Mouse (Mus musculus) CD4-positive, CD25-positive, alpha-beta regulatory T cell, adult 2 months (primary cell): ENCODE measurements at regions not wholly inside any gene's neighbourhood (a gene's known extent, or its start where the extent isn't known, plus 50 kb on each side); places are given as distances from the start of the nearest gene placed in this dataset.
A peak's percentile ranks its signal among the peaks of the same experiment; 100 is the strongest.

ENCODE experiments used
- DNase-seq: peaks from one replicate; pipeline ENCODE4 v3.0.0-alpha.2; 2012; ENCODE audit warnings: low read depth, low spot score

DNA sequence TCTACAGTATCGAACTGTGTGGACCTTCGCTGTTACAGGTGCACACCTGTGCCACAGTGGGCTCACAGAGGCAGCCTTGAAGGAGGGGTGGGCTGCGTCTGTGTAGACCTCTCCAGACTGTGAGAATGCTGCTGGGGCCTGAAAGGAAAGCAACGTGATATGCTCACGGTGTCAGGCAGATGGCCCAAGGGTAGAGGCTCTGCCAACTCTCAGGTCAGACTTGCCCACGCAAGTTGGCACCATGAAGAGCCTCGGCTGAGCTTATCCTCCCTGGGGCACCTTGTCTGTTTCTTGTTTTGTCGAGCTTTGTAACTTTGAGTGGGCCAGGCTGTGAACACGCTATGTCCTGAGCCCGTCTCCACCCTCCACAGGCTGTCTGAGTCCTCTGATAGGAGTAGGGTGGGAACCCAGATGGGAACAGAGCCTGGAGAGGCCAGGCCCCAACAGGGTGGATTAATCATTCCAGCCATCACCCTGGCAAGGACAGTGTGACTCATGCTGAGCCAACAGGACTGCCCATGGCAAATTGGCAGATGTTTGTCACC is 558.6 kb downstream of the Vrk1 start:
- no peak for DNase-seq

DNA sequence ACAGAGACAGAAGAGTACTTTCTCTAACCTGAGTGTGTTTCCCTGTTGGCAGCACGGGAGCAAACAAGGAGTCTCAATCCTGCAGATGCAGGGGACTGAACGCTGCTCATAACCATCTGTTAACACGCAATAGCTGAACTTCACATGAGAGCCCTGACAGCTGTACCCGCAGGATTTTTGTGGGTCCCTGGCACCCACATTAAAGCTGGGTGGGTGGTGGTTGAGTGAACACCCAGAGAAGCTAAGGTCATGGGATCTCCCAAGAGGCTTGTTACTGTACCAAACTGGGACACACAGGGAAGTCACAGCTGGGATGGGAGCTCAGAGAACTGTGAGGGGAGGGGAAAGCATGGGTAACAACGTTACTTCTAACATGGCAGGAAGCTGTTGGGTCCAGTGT is 562.9 kb downstream of the Vrk1 start:
- DNase-seq = no peak

DNA sequence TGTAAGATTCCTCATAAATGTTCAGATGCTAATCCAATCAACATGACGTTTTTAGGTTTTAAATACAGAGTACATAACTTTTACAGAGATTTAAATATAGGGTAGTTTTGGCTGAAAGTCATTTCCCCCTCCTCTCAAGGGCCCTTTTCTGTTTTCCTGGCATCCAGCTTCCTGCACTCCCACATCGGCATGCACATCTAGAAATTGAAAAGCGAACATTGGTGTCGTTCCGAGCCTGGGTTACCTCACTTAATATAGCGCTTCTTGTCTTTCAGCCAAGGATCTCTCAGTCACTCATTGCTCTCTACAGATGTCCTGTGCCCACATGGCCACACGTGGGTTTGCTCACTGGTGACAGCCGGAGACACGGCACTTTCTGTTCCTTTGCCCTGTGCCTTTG is 572.7 kb downstream of the Vrk1 start:
- DNase-seq = no peak

DNA sequence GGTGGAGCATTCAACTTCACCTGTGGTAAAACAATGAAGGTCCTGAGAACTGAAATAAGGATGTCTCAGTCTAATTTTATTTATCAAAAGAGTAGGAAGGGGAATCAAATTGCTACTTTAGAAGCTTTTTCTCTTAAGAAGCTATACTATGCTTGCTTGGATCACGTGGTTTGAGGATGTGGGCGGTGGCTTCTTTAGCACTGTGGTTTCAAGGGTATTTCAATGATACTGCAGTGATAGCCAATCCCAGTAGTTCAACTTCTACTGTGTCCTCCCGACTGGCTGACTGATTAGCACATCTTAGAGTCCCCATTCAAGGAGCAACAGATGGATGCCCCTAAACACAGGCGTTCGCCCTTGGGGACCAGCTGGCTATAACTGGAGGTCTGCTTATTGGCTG is 575.6 kb downstream of the Vrk1 start:
- DNase-seq = peak; percentile 56

DNA sequence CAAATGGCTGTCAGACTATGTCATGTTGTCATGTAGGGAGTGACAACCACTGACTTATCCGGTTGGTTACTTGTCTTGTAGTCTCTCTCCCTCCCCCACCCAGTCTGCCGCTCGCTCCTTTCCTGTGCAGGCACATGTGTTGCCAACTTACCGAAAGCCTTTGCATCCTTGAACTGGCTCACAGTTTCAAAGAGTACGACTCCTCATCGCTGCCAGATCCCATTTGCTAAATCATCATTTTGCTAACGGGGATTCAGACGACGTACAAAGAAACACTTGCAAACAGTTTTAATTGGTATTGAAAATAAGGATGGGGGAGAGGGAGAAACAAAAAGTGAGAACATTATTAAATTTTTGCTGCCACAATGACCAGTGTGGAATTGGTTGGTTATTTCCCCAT is 582.7 kb downstream of the Vrk1 start:
- DNase-seq = no peak

DNA sequence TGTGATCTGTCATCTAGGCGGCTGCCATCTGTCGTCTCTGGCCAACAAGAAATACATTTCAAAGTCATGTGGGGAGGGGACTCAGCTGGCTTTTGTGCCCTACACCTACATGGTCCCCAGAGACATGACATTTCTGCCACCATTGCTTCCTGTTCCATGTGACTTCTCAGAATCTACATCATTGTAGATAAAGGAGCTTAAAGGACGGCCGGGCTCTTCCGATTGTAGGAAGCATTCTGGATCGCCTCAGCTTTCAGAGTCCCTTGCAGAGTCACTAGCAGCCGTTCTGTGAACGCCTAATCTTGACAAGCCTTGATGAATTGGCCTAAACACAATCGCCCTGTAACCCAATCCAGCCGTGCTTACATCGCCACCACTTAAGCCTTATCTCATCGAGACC is 587.6 kb downstream of the Vrk1 start:
- DNase-seq = no peak

DNA sequence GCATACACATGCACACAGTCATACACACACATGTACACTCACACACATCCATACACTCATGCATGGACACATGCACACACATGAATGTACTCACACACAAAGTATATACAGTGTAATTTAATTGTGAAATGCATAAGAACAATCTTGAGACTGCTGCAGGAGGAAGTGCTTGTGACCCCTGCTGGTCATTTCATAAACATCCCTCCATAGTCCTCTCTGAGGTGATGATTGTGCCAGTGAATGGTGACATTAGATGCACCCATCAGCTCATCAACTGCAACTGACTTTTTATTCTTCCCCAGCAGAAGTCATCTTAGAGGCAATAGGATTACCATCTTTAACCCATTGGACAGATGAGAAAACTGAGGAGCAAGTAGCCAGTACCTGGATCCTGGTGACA is 597.2 kb downstream of the Vrk1 start:
- DNase-seq = peak; percentile 37

DNA sequence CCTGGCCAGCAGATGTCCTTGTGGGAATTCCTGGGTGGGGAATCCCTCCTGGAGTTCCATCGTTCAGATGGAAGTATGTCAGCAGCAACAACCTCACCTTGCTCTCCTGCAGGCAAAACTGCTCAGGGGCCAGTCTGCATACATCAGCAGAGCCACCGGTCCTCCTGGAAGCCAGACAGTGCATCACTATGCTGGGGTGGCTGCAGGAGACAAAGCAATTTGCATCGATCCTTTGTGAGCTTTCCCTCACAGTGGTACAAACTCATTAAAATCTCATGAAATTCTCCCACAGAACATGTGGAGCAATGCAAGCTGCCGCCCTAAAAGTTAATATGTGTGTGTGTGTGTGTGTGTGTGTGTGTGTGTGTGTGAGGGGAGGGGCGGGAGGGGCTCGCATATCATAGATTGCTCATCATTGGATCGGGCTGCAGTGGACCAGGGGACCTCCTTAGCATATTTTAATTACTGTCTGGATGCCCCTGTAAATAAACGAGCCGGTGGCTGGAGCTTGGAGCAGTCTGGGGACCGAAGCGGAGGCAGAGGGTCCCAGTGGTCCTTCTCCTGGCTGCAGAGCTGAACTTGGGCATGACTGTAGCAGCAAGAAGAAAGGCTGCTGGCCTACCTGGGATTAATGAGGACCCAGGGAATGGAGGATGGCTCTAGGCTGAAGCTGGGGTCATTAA is 597.8 kb downstream of the Vrk1 start:
- no peak for DNase-seq

DNA sequence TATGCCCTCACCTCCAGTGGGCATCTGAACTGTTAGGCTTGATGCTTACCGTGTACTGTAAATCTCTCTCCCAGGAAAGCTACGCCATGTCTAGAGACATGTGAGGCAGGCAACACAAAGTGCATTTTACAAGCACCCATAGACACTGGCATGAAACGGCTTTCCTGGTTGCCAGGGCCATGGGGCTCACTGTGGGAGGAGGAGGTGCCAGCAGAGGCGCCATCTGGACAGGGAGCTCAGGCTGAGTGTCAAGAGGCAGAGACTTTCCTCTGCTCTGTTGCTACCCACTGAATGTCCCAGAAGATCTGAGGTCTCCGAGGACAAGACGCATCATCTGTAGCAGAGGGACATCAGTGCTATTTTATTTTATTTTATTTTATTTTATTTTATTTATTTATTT is 608.7 kb downstream of the Vrk1 start:
- DNase-seq = no peak

DNA sequence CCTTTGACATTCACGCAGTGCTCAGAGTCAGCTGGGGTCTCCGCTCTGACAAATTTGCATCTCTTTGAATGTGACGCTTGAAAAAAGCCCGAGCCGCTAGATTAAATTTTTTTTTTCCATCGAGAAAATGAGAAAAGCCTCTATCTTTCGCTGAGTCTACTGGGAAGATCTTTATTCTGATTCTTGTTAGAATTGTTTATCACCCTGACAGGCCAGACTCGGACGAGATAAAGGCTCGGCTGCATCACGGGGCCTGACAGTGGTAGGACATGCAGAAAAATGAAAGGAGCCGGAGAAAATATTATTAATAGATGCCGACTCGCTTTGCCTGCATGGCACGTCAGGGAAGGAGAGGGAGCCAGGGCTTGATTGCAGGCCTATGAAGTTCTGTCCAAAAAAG is 616.8 kb downstream of the Vrk1 start:
- no peak for DNase-seq

DNA sequence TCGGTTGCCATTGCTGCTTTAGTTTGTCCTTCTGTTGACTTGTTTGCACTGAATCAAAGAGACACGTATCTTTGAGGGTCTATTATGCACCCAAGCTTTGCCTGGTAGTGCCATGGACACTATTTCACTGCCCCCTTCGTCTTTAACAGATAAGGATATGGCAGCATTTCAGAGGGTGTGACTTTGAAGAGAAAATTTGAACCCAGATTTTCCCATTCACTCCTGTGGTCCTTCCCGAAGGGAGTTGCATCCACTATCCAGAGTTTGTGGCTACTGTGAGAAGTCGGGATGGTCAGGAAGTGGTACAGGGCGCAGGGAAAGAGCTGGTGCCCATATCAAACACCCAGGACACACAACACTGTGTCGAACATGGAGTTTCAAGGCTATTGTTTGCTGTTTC is 622.5 kb downstream of the Vrk1 start:
- DNase-seq = no peak

DNA sequence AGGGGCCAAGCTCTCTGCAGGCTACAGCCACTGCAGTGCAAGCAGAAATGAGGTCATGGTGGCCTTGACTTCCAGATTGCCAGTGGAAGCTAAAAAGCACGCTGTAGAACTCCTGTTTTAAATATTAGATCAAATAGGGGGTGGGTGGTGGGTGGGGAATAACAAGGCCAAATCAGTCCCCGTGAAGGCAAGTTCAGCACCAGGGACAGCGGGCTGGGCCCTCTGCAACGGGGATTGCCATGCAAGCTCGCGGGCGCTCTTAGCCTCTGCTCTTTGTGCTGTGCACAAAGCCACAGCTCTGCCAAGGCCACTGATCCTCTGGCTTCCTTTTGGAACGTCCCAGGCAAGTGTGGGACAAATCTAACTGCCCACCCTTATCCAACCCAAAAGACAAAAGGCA is 623.1 kb downstream of the Vrk1 start:
- DNase-seq = peak; percentile 25

DNA sequence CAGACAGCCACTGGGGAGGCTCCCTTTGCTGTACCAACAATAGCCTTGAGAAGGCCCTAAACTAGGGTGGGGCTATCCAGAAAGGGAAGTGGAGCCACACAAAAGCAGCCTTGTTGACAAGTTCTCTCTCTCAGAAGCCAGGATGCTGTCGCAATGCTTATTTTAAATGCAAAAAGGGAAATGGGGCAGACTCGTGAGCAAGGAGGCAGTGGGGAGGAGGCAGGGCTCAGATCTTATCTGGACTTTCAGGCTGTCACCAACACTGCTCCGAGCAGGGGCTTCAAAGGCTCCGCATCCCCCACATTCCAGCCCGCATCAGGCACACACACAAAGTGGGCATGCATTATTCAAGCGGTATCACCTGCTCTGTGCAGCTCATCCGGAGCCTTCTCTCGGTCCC is 648.3 kb downstream of the Vrk1 start:
- DNase-seq = peak; percentile 36

DNA sequence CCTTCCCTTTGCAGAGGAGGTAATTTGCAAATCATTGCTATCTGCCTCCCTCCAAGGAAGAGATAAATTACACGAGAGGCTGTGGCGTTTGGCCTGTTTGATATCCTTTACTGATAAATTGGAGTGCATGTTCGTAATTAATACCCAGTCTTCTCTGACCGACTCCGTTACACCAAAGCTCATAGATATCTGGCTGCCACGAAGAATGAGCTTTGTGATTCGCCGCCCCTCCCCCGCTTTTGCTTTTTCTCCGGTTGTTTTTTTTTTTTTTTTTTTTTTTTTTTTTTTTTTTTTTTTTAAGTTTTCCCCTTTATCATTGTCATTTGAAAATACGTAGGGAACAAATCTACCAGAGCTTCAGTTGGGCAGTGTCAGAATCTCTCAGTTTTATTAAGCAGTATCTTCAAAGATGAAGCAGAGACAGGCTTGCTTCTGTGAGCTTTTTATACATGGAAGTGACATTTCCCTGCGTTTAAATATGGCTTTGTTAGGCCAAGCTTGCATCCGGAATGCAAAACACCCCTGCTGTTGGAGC is 663.3 kb downstream of the Vrk1 start:
- no peak for DNase-seq

DNA sequence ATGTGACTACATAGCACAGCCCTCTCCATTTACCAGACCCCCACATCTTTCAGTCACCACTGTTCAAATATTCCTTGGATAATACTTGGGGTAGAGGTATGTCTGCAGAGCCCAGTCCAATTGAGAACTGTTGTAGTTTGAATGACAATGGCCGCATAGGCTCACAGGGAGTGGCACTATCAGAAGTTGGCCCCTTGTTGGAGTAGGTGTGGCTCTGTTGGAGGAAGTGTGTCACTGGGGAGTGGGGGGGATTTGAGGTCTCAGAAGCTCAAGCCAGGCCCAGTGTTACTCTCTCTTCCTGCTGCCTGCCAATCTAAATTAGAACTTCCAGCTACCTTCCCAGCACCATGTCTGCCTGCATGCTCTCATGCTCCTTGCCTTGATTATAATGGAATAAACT is 664.7 kb downstream of the Vrk1 start:
- DNase-seq = no peak

DNA sequence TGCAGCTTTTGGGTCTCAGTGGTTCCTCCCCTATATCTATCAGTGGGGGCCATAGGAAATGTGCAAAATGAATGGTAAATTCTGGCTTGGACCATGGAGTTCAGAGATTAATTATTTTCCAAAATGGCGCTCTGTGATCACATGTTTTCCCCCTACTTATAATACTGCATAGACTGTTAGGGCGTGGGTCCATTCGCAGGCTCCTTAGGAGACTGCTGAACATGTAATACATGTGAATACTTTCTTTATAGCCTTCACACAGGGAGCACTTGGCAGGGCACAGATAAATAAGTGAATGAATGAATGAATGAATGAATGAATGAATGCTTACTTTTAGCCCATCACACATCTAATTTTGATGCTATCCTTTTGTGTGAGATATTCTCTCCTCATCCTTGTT is 666.1 kb downstream of the Vrk1 start:
- no peak for DNase-seq

DNA sequence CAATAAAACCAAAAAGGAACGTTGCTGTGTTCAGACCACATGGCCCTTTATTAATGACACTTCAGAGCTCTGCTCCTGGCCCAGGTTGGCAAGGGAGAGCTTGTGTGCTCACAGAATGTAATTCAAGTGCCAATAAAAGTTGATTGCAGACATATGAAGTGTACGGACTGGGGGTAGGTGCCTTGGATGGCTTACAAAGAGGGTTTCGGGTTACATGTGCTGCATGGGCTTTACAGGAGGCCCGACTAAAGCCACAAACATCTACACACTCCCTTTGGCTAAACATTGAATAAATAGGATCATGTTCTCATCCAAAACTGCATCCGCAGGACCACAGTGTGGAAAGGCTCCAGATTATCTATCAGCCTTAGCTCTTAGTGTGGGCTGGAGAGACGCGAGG is 666.5 kb downstream of the Vrk1 start:
- DNase-seq = no peak

DNA sequence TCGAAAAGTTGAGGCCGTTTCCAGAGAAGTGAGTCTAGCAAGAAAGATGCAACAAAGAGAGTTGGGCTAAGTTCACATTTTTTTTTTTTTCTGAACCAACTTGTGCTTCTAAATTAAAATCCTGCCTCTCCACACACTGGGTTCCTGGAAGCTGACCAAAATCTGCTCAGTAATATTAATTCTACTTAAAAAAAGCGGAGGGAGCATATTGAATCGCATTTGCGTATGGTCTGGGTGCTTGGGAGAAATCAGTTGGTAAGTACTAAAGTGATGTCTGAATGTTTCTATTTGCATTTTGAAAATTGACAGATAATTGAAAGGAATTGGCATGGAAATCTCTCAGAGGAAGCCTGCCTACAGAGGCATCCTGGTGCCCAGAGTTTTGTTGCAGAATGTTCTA is 676.0 kb downstream of the Vrk1 start:
- no peak for DNase-seq

DNA sequence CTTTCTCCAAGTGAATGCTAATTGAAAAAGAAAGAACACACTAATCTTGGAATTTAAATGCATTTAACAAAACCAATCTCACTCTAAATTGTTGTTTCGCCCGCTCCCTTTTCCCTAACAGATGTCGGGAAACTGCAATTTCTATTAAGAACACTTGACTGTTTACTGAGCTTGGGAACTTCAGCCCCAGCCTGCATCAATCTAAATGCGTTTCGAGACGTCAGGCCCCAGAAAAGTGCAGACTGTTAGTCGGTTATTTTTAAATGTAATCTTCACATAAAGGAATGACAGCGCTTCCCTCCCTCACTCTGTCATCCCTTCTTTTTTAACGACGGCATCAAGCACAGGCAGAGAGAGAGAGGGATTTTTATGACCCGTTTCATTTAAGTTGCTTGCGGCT is 677.7 kb downstream of the Vrk1 start:
- no peak for DNase-seq

DNA sequence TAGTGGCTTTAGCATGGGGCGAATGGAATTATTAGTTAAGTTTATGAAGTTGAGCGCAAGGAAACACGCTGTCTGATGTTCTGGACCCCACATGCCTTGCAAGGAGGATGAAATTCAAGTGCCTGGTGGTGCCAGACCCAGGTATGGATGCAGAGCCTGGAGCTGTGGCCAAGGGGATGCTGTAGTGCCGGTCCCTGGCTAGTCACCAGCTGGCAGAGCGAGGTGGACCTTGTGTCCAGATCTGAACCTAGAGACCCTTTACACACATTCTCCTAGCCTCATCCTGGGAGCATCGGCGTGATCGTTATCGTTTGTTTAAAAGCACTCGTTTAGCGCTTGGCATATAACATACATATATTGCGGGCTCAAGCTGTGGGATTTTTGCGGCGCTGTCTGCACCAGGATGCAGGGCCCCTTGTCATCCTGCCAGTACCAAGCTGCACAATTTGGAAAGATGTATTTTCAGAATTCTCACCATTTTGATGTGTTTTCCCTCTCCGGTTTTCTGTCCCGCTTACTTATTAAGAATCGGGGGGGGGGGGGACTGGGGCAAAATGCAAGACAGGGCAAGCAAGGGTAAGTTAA is 678.2 kb downstream of the Vrk1 start:
- DNase-seq = no peak

DNA sequence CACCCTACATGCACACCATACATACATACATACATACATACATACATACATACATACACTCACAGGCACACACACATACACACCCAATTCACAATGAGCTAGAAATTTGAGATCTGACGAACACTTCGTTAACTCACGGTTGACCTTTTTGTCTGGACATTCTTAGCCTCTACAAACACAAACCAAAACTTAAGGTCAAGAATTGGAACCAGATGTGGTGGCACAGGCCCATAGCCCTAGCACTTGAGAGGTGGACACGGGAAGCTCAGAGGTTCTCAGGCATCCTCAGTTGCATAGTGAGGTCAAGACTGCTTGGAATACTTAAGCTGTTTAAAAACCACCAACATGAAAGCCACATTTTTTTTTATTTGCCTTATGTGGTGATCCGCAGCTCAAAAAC is 692.9 kb downstream of the Vrk1 start:
- no peak for DNase-seq

DNA sequence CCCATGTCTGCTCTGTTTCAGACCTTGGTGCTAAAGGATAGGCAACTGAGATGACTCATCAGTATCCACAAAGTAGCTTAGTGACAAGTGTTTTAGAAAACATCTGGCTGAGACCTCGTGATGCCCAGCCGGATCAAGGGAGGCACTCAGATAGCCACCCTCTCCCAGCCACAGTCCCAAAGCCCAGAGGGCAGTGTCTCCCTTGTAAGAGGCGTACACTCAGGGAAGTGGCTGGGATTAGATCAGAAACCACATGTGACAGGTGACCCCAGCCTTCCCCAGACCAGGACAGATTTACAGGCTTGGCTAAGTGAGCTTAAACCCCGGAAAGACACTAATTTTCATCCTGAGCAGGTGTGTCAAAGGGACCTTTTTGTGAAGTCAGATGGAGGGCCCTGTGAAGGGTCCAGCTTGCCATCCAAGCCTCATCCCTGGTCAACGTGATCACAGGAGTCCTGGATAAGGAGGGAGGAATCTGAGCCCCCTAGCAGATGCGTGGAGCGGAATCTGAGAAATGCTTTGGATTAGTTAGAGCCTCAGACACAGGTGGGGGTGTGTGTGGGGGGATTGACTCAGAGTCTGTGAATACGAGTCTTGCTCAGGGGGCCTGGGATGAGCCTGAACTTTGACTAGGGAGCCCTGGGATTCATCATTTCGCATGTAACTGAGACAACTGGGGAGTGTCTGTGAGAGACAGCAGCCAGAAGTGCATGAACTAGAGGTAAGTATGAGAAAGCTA is 711.4 kb downstream of the Vrk1 start:
- no peak for DNase-seq

DNA sequence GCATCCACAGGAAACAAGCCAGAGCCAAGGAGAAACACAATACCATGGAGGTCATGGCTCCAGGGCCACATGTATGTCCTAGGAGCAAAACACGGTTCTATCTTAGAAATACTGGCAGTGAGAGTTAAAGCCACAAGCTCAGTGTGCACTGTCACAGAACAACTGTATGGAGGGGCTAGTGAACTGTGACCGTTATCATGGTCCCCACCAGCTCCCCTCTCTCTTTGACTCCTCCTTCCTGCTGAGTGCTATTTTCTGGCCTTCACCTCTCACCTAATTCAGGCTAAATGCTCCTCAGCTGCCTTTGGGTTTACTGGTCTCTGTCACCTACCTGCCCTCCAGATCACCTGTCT is 712.0 kb downstream of the Vrk1 start:
- no peak for DNase-seq
